Mouse (Mus musculus) layer of hippocampus, adult 9-10 months (tissue): ENCODE data around the gene B3glct.

Experiments
- DNase-seq: peaks from one replicate; pipeline ENCODE4 v3.0.0; 2022; ENCODE audit warnings: low spot score

Gene B3glct

DNA sequence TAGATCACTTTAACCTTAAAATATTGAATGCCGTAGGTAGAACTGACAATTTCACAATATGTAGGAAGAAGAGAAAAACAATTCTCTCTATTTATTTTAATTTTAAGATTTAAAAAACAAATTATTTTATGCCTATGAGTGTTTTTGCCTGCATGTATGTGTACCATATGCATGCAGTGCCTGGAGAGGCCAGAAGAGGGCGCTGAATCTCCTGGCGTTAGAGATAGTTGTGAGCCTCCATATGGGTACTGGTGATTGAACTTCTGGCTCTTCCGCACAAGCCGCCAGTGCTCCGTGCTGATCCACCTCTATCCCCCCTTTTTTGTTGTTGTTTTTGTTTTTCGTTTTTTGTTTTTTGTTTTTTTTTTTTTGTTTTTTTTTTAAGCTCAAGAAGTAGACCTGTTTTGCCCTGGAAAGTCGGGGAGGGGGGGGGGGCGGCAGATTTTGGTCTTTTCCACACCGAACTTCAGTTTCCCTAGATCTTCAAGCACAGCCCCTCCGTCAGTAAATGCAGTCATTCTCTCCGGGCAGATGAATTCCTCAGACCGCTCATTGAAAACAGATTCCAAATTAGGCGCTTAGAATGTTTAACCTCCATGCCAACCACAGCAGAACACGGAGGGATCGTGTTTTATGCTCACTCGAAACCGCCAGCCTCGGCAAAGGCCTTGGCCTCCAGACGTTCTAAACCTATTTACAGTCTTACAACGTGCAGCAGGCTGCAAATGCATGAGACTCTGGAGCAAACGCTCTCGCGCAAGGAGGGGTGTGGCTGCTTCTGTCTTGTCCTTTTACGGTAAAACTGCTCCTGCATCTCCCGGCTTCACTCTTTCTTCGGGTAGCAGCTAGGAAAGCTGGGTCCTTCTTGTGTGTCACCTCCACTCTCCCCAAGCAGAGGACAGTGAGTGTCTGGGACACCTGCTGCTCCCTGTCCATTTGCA lies 70.9 kb downstream of the B3glct start:
- no peak for DNase-seq

DNA sequence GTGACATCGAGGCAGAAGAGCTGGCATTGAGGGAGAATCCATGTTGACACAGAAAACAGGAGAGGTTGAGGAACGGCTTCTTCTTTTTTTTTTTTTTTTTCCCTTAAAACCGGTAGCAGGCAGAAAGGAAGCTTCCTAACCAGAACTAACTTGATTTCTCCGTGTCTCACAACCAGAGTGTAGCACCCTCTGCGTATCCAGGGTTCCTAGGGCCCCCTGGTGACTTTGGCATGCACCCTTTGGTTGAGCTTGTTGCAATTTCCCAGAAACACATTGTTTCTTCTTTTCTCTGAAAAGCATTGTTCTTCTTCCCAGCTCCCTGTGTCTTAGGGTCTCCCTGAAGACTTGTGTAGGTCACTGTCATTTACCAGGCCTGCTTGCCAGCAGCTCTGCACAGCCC lies 73.8 kb downstream of the B3glct start:
- no peak for DNase-seq

DNA sequence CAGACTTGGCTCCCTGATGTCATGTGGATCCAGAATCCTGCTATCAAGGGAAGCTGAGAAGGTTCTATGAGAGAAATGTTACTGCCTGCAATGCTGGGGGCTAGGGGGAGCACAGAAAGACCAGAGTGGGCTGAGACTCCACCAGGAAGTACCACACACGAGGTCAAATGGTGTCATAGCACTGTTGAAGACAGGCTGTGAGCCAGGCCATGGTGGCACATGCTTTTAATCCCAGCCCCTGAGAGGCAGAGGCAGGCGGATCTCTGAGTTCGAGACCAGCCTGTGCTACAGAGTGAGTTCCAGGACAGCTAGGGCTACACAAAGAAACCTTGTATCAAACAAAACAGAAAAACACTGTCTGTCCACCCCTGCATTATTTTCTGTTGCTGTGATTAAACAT lies 75.0 kb downstream of the B3glct start:
- no peak for DNase-seq

DNA sequence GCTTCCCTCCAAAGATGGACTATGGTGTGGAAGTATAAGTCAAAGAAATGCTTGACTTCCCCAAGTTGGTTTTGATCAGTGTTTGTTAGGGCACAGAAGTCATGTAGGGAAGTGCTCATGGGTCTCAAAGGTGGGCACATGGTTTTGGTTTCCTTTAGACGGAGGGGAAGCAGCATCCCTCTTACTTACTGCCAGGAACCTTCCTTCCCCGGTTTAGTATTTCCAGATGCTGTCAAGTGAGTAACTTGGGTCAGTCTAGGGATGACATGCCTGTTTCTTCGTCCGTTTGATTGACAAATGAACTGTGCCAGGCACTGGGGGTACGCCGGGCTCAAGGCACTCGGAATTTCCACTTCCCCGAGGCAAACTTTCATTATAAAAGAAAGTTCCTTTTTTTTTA lies 89.1 kb downstream of the B3glct start:
- no peak for DNase-seq

DNA sequence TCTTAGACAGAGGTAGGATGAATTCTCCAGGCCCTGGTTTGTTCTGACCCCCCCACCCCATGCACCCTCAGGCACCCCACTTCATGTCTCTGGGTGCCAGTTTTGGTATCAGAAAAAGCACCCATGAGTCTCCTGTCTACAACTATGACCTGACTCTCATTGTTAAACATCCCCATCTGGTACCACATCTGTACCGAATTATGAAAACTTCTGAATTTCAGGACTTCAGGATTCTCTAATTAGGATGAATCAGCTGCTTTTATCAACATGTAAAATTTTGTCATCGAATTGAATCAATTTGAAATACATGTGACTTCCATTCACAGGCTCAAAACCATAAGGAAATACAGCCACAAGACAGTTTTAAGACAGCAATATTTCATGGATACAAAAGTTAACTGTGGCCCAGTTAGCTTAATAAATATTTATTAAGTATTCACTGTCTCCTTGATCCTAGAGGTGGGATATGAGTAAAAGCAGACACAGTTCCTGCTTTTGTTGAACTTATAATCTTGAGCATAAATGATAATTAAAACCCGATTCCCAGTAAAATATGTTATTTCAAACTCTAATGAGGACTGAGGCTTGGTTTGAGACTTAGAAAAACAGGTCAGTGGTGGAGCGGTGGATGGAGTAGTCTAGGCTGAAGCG lies 89.7 kb downstream of the B3glct start:
- DNase-seq: no peak

DNA sequence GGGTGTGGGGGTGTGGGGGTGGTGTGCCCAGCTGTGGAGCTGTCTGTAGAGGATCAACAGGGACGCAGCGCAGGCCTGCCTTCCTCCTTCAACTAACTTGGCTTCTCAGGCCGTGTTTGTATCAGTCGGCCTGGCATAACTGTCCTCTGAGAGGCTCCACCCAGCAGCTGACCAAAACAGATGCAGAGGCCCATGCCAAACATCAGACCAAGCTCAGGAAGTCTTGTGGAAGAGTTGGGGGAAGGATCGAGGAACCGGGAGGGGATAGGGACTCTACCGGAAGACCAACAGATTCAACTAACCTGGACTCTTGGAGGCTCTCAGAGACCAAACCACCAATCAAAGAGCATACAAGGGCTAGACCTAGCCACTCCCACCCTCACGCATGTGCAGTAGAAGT lies 91.6 kb downstream of the B3glct start:
- DNase-seq: no peak

DNA sequence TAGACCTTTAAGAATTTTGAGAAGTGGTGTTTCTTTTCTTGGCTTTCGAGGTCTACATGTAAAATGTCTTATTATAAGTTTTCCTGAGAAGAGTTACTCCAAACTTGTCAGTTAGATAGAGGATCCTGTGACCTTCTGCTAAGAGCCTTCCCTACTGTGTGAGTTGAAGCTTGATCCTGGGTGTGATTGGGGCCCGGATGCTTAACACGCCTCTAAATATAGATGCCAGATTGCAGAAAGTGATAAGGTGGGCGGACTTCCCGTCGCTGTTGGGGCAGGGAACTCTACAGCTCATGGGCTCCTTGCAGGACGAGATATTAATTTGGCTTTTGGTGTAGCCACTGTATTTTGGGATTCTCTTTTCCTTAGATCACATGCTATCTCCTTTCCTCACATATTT lies 98.0 kb downstream of the B3glct start:
- no peak for DNase-seq

DNA sequence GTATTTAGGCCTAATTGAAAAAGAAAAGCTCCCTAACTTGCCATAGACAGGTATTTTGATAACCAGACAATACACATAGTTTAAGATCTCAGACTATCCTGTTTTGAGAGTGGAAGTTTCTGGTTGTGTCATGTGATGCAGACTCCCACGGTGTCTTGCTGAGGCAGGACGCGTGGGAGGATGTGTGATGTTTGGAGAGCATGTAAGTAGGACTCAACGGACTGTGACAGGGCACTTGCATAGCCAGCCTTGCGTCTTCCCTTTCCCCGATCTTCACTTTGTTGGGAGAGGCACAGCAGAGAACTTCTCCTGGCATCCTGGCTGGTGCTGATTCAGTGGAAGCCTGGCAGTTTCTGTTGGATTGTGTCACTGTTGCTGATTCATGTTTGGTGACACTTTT lies 101.7 kb downstream of the B3glct start:
- DNase-seq: no peak

DNA sequence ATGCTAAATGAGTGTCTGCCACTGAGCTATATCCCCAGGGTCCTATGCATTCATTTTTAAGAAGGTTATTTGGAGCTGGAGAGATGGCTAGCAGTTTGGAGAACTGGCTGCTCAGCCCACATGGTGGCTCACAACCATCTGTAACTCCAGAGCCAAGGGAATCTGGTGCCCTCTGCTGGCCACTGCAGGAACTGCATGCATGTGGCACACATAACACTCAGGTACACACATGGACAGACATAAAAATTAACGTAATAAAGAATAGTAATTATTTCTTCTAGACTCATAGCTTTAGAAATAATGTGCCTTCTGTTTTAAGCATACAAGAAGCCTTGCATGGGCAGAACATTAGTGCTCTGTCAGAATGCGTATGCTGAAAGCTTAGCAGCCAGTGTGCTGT lies 102.4 kb downstream of the B3glct start:
- DNase-seq: no peak

DNA sequence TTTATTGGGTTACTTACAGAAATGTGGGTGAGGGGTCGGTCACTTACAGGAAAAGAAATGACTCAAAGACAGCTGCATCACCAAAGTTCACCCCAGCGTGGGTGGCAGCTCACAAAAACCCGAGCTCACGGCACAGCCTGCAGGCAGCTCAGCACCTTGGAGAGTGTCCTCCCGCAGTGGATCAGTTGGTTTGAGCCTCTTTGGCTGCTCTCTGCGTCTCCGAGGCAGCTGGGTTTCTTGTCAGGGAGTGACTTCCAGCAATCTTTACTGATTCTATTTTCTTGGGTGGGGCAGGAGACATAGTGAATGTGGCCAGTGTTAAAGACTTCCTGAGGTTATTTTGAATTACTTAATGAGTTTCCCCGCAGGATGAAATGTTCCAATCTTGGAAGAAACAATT lies 112.1 kb downstream of the B3glct start:
- no peak for DNase-seq

DNA sequence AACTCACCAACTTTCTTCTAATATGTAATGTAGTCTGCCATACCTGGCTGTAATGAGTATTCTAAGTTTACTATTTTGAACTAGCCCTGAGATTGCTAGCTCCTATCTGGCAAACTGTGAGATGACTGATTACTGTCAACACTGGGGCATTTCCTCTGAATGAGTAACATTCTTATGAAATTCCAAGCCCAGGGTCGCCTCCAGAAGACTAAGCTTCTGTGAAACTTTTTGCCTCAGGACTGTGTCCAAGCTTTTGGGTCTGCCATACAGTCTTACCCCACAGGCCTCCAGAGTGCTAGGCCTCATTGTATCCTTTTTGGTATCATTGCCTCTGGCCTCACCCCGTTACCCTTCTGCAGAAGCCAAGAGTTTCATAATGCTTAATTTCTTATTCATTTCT lies 132.0 kb downstream of the B3glct start:
- no peak for DNase-seq

DNA sequence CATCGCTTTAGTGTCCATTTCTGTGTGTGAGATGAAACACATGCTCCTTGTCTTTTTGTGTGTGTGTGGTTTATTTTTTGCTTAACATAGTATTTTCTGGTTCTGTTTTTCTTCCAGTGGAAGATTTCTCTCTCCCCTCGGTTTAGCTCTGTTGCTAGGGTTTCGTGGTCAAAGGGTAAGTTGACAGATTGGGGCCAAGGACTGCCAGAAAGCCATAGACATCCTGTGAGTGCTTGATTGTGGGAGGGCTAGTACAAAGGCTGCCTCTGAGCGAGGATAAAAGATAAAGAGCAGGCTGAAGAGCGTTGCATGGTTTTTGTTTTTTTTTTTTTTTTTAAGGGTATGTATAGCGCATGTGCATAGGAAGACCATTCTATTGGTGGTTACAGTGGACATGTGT lies 133.8 kb downstream of the B3glct start:
- DNase-seq: no peak
